Mouse (Mus musculus) gonadal fat pad, adult 2 months (tissue): Measurements from ENCODE around the gene Shroom3. TPM values are rescaled to one million over a fixed set of nuclear protein-coding genes. Genes with fewer than 3 reads are reported as not detected.

Experiments
- DNase-seq: peaks from one replicate; pipeline ENCODE4 v3.0.0-alpha.2; 2012; ENCODE audit warnings: low read depth
- polyA plus RNA-seq: library from polyadenylated mRNA; depleted of rRNA; stranded (reverse); fragments of >200 nt; gene quantifications from 2 replicates; pipeline ENCODE4 v1.2.3, GENCODE M21; 2012

Gene Shroom3
- polyA plus RNA-seq, 1 experiment: 24.9 TPM

DNA sequence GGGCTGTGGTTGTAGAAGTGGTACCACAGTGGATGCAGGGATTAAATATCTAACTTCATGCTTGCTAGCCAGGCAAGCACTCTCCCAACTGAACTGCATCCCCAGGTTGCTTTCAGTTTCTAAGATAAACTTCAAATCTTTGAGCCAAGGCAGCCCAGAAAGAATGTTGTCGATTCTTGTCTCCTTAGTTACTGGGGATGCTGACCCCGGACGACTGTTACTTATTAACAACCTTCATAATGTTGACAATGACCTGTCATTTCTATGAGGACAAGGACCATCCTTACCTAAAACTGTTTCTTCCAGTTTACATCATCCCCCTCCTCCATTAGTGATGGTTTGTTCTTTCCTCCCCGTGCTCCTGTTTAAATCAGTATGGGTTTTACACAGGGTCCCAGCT is 210.0 kb downstream of the Shroom3 start:
- no peak for DNase-seq

DNA sequence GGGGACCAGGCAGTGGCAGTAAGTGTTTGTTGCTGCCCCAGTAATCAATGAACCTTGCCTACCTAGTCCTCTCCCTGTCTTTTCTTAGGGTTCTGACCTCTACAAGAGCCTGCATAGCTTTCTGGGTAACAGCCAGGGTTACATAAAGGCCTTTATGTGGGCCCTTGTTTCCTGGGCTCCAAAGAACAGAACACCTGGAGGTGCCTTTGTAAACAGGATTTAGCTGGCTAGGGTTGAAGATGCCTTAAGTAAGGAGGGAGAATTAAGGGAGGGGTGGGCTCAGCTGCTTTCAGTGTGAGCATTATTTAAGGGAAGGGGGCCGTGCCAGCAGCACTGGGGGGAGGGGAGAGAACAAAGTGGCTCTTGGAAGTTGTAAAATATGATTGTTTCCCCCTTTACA is 210.5 kb downstream of the Shroom3 start:
- DNase-seq: no peak

DNA sequence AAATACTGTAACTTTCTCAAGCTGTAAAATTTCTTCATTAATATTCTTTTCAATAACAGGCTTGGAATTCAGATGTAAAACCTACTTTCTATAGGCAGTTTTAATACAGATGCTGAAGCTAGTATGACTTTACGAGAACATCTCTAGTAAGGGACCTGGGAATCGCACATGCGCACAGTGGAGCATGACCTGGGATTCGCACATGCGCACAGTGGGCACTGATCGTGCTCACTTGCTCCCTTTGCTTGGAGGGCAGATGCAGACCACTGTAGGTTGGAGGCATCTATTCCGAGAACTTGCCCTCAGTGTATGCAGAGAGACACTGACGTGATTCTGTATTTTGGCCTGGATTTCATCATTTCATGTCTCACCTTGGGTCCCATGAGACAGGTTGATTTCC is 212.6 kb downstream of the Shroom3 start:
- DNase-seq: no peak

DNA sequence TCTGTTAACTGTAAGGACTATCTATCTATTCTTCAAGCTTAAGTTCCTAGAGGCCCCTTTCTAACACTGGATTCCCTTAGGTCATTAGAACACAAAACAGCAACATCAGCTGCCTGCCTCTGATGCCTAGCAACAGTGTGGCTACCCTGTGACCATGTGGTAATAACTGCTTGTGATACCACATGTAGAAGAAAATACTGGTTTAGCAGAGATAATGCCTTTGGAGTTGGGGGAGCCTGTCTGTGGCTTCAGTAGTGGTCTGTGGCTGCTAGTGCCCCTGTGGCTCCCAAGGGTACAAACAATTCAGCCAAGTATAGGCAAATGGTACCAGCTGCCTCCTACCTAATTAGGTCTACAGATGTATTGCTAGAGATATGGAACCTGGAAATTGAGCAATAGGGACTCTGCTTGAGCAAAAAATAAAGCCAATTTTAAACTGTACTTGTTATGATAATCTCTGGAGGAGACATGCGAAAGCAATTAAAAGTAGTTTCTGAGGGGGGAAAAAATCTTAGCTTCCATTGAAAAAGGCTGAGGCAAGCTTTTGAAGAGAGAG is 213.6 kb downstream of the Shroom3 start:
- DNase-seq: no peak

DNA sequence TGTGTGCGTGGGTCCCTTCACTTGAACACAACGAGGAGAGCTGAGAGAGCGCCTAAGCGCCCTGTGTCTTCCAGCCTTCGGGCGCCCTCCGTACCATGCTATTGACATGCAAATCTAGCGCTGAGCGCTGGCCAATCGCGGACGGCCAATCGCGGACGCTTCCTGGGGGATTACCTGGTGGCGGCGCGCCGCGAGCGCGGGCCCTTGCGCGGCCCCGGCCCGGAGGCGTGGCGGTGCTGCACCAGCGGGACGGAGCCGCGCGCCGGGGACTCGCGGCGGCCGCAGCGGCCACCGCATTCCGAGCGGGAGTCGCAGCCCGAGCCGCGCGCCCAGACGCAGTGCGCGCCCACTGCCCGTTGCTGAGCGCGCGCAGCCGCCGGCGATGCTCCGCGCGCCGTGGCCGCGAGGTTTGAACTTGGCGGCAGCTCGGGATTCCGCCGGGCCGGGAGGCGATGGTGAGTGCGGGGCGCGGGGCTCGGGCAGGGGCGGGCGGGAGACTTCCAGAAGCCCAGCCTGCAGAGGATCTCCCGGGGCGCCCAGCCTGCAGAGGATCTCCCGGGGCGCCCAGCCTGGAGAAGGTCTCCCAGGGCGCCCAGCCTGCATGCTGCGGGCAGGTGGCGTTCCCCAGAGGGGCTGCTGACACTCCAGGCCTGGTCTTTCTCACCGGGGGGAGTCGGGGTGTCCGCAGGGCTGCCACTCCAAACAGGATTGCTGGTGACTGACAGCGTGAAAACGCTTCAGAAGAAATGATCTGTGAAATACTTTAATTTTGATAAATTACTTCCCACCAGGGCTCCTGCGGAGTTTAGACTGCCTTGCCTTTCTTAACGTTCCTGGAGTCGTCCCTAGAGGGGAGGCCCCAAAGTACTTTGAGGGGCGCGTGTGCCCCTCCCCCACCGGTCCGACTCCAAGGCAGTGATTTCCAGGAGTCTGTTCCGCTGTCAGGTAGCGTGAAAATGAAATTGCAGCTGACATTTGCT is 214.8 kb downstream of the Shroom3 start:
- DNase-seq: no peak

DNA sequence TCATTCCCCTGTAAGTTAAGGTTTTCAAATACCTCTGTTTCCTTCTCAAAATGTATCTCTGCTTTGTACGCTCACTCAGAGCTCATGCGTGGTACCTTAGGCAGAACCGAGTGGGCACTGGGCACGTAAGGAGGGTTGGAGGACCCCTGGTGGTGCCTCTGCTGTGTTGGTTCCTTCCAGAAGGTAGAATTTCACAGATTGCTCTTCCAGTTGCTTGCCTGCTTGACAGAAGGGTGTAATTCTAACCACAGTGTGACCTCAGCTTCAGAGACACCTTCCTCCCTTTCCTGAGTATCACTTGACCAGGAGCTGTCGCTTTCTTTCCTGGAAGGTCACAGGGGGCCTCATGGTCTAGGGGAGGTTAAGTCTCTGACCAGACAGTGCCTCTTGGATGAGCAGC is 217.2 kb downstream of the Shroom3 start:
- DNase-seq: no peak

DNA sequence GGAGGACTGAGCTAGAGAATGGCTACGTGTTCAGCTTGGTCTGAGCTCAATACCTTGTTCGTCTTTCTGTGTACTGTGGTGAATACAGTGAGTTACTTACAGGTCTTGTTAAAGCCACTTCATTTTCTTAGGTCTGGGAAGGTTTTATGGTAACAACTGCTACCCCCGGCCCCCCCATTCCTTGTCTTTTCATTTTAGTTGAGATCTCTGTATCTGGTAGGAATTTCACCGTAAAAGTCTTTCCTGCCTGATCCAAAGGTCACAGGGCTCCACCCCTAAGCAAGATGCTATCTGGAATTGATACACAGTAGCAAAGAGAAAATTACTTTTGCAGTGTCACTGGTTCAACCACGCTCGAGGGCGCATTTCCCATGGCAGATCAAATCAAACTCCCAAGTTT is 218.6 kb downstream of the Shroom3 start:
- no peak for DNase-seq

DNA sequence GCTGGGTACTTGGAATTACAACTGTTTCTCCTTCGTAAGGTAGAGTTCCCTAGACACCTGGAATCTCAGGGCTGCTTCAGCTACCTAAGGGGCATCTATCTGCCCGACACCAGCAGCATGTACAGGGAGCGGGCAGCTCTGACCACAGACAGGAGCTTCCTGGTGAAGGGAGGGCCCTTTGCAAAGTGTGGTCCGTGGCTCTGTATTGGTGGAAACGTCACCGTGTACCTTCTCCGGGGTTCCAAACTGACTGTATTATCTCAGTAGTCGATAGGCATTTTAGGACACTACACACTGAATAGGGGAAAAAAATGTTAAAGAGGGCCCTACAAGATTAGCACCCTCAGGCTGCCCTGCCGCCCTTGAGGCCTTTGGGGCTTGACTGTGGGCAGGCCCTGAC is 221.9 kb downstream of the Shroom3 start:
- DNase-seq: no peak

DNA sequence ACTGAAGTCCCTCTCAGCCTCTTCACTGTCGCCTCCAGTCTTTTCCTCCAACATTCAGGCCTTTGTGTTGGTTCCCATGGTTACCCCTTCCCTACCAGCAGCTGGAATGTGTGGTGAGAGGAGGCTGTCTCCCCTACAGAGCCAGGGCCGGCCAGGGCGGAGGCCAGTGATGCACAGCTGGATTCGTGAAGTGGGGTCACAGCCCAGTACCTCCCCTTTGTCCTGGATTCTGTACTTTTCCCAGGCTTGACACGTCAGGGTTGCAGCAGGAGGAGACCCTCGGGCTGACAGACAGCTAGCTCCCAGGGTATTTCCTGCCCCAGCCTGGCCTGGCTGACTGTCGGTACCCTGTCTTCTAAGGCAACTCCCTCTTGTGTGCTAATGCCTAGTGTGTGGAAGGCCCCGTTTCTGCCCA is 222.4 kb downstream of the Shroom3 start:
- DNase-seq: no peak

DNA sequence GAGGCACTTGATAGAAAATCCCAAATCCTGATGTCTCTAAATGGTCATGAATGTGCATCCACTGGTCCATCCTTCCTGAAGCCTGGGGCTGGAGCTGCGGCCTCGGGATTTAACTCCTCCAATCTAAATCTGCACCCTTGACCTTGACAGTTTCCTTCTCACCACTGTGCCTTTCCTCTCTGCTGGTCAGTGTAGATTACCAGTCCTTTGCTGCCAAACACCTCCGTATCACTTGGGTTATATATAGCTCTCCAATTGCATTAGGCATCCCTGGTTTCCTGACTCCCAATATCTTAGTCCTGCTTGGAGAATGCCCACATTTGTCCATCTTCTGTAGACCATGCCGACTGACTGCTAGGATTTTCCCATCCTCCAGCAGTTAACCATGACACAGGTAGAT is 225.0 kb downstream of the Shroom3 start:
- no peak for DNase-seq

DNA sequence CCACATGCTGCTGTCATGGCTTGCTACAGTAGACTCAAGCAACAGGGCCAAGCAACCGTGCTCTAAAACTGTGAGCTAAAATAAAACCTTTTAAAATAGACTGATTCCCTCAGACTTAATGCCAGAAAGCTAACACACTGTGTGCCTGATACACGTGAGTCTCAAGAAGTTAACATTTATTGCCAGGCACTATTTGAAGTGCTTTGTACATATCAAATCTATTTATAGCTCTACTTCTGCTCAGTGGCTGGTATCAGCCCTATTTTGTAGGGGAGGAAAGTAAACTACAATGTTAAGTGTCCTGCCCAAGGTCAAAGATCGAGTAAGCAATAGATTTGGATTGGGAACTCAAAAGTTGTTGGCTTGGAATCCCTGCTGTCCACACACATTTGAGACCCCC is 227.6 kb downstream of the Shroom3 start:
- no peak for DNase-seq

DNA sequence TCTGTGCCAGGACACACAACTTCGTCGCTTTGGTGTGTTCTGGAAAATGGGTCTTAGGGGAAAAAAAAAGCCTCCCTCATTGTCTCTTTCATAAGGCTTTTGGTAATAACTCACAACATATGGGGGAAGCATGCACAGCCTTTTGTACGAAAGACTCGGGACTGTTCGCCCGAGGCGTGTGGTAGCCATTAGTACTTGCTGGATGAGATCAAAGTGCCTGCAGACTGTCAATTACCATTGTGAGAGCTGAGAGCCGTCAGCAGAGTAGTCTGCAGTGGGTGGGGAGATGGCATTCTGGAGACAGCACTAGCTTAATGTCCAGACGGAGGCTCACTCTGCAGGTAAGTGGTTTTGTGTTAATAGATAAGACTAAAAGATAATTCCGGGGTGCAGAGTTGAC is 232.2 kb downstream of the Shroom3 start:
- DNase-seq: no peak

DNA sequence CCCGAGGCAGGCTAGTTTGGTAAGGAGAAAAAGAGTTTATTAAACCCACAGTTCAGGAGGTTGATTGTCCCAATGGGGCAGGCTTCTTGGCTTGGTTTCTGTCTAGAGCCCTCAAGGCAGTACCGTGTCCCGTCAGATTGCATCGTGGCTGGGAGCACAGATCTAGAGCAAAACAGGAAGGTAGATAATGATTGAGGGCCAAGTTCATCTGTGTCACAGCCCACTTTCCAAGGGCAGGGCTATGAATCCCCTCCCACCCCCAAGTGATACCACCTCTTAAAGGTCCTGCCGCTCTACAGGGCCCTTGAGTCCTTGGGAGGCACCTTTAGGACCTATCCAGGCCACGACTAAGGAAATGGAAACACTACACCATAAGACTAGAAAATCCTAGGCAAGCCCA is 234.5 kb downstream of the Shroom3 start:
- DNase-seq: no peak

DNA sequence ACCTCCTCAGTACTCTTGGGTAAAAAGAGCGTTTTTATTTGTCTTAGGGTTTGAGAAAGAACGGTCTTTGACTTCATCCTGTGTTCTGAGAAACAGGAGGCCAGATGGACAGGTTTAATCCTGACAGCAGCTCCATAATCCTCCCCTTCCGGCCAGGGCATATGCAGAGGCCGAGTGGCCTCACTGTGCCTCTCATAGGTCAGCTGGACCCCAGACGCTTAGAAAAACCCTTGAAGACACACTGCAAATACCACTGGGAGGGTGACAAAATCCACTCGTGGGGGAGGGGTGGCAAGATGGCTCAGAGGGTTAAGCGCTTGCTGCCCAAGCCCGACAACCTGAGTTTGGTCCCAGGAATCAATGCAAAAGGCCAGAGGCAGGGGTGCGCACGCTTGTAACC is 234.9 kb downstream of the Shroom3 start:
- DNase-seq: no peak

DNA sequence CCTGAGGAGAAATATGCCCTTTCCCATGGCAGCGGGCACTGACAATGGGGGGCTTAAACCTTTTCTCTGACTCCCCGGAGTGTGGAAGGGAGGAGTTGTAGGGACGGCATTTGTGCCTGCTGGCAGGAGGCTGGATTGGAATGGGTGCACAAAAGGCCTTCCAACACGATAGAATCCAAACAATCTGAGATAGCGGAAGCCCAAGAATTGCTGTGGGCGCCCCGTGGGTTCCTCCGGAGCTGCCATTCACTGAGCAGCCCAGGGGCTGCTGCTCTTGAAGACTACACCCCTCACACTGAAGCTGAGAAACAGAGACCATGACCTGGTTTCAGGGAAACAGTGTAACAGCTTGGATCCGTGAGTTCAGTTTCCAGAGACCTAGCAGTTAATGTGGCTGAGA is 235.6 kb downstream of the Shroom3 start:
- no peak for DNase-seq

DNA sequence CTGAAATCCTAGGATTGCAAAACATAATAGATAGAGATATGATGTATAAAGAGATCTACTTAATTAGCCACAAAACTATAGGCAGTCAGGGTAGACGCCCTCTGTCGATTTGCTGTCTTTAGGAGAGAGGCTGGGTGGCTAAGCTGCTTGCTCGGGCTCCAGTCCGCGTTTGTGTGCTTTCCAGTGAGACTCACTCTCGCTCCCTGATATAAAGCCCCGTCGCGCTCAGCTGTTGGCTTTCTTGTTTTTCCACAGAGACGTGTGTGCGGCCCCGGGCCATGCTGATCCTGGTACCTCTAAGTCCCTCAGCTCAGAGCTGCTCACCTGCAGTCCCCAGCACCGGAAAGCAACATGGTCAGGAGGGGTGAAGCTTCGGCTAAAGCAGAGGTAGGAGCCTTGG is 236.2 kb downstream of the Shroom3 start:
- no peak for DNase-seq

DNA sequence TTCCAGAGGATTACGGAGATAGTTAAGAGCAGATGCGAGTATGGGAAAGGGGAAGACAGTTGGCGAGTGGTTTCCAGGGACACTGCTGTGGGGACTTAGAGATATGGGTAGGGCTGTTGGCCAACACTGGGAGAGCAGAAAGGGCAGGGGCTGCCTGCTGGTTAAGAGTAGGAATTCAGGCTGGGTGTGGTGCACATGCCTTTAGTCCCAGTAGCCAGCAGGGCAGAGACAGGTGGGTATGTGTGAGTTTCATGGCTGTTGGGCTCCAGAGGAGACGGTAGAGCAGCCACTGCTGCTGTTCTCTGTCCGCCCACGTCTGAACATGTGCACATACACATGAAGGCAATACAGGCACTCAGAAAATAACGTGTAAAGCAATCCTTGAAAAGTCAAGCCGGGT is 237.7 kb downstream of the Shroom3 start:
- DNase-seq: no peak

DNA sequence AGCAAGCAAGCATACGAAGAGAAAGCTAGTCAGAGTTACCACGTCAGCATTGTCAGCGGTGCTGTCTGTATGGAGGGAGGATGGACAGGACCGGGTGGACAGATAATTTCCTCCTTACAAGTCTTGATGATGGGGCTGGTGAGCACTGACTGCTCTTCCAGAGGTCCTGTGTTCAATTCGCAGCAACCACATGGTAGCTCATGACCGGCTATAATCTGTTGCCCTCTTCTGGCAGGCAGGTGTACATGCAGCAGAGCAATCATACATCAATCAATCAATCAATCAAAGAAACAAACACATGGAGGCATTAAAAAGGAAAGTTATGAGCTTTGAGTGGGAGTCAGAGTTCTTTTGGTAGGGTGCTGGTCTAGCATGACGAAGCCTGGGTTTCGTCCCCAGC is 238.5 kb downstream of the Shroom3 start:
- DNase-seq: no peak

DNA sequence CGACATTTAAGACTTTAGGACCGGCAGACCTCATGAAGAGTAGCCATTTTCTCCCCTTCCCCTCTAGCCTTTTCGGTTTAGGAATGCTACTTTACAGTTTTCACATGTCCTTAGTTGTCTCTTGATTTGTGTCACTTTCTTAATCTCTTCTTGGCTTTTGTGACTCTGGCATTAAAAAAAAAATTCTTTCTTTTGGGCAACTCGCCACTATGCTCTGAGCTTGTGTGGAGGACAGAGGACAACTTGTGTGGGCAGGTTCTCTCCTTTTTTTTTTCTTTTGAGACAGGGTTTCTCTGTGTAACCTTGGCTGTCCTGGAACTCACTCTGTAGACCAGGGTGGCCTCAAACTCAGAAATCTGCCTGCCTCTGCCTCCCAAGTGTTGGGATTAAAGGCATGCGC is 239.7 kb downstream of the Shroom3 start:
- peak; percentile 75 for DNase-seq

DNA sequence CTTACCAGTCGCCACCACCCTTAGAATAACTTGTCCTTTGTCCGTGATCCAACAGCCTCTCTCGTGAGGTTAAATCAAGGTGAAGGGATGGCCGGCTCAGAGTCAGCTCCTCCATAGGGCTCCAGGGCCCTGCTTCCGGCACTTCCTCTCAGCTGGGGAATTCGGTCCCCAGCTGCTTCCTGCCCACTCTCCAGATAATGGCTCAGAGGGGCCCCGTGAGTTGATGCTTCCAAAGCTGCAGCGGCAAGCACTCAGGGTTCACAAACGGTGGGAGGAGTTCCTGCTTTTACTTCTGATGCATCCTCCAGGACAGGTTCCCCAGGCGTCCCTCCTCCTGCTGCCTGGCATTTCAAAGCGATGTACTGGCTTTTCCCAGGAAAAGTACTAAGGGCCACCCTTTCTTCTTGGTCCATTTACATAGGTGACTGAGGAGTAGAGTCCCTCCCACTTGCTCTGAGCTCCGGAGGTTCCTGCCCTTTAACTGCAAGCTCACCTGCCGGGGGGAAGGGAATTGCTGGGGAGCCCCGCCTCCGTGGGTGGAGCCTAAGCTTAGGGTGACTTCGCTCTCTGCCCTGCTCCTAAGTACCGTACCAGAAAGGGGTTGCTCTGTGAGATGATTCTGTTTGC is 241.7 kb downstream of the Shroom3 start:
- DNase-seq: peak; percentile 70

DNA sequence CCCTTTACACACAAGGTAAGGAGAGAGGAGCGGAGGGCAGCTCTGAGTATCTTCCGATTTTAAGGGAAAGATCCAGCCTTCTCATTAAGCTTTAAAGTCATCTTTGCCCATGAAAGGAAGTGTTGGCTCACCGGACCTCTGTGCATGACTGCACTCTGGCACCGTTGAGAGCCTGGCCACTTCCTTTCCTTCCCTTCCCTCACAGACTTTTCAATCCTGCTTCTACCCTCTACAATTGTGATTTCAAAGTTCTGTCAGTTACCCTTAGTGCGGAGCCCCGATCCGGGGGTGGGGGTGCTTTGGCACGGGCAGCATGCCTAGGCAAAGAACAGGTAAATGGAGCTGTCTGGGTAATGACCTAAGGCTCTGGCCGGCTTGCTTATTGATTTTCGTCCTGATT is 244.4 kb downstream of the Shroom3 start:
- no peak for DNase-seq

DNA sequence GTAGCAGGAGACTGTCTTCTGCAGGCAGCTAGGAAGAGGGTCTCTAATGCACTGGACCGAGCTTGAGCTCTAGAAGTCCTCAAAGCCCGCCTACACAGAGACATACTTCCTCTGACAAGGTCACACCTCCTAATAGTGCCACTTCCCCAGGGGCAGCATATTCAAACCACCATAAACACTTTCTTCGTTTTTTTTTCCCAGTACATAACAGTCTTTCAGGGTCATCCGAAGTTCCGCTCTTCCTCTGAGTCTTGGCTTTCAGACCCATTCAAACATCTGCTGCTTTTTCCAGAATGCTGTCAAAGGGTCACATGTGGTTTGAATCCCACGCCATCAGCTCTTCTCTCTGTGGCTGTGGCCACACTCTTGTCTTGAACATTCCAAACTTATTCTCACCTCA is 247.3 kb downstream of the Shroom3 start:
- DNase-seq: no peak

DNA sequence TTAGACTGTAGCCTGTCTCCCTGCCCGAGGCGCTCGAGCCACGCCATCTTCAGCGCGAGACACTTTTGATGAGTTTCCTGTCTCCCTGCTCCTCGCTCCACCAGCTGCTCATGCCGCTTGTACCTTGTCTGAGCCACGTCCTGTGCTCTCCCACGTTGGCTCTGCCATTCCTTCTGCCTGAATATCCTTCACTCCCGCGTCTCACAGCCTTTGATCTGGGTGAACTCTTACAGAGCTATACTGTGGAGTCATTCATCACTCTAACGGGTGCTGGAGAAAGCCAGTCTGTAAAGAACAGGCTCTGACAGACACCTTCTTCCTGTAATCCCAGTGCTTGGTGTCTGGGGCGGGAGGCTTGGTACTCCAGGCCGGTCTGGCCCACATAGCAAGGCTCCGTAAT is 248.1 kb downstream of the Shroom3 start:
- DNase-seq: no peak
